Mouse (Mus musculus) heart, adult 10 weeks (tissue): ENCODE data around the gene Ptcd3. TPM values are rescaled to one million over a fixed set of nuclear protein-coding genes. Genes with fewer than 3 reads are reported as not detected.

Experiments
- polyA plus RNA-seq: library from polyadenylated mRNA; stranded (reverse); fragments of 350-450 nt; fragmentation: Illumina TruSeq; extraction: RNeasy Lipid Tissue Mini Kit (QIAGEN cat#74804); gene quantifications from one replicate; pipeline ENCODE4 v1.2.3, GENCODE M21; 2014; ENCODE audit warnings: low read depth, low replicate concordance

Ptcd3 gene
- polyA plus RNA-seq: 124 TPM

GRCm38 (mm10) chr6:71908481-71909381 lies at the start of gene Ptcd3, which contains the start of gene Polr1a:
Ptcd3 (minus strand) TSS chr6:71908750.
Polr1a (plus strand) TSS chr6:71909053.

GRCm38 (mm10) chr6:71830690-71831580 lies 77.6 kb downstream of the Ptcd3 start, which contains the start of gene Immt:
Immt (plus strand) TSS chr6:71831331.

Other genes with a start within 250 kb of the Ptcd3 start
- gene Reep1, start 201.2 kb downstream of the Ptcd3 start, polyA plus RNA-seq: 17.6 TPM
- 44.1 TPM for gene Mrpl35, start 81.8 kb downstream of the Ptcd3 start, polyA plus RNA-seq
- gene Immt, start 77.4 kb downstream of the Ptcd3 start, polyA plus RNA-seq: 574 TPM
- 34.4 TPM for gene Polr1a, start 303 bp upstream of the Ptcd3 start, polyA plus RNA-seq
- gene St3gal5, start 188.8 kb upstream of the Ptcd3 start, polyA plus RNA-seq: 52.3 TPM